Comparison of ENCODE assay signal across 16 mouse cellular contexts in the genomic region with DNA sequence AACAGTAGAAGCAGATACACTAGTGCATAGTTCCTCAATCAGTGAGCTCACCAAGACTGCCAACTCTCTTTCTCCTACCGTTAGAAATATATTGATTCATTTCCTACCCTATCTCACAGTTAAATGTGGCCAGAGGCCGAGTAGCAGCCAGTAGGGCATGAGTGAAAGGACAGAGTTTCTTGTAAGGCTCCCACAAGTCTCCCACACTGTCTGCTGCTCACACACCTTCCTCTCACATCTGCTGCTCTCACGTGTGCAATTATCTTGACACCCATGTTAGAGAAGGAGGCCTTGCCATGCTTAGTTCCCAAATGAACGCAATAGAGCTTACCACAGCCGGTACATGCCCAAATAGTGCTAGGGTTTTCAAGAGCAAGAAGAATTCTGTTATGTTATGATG.
"Had no signal": no experiment of that assay in that cellular context is flagged by ENCODE, and none has a peak within 500 bp of the region (broad histone marks: within the 10 kb centered on the region; RNA-seq: fewer than 3 reads in every experiment).

No protein-coding gene starts in this region.

- DNase-seq: liver, postnatal 0 days; lung, adult 2 months; lung, postnatal 14 days; lung, postnatal 36 days; right cerebral cortex, postnatal 14 days; thymus, adult 2 months; thymus, postnatal 25 days; thymus, postnatal 4 days had no signal

- H3K9me3 ChIP-seq: lung, embryonic 15.5 days; midbrain, embryonic 13.5 days; midbrain, embryonic 15.5 days; neural tube, embryonic 12.5 days; stomach, embryonic 15.5 days had no signal

- H3K4me3 ChIP-seq: lung, embryonic 15.5 days; midbrain, embryonic 13.5 days; midbrain, embryonic 15.5 days; neural tube, embryonic 12.5 days; stomach, embryonic 15.5 days had no signal

- H3K4me1 ChIP-seq: lung, embryonic 15.5 days; midbrain, embryonic 15.5 days; neural tube, embryonic 12.5 days; stomach, embryonic 15.5 days had no signal

- H3K36me3 ChIP-seq: lung, embryonic 15.5 days; midbrain, embryonic 13.5 days; midbrain, embryonic 15.5 days; neural tube, embryonic 12.5 days; stomach, embryonic 15.5 days had no signal

- ATAC-seq: liver, postnatal 0 days; lung, postnatal 0 days; midbrain, embryonic 13.5 days; midbrain, embryonic 15.5 days had no signal

- H3K27me3 ChIP-seq: lung, embryonic 15.5 days; midbrain, embryonic 13.5 days; midbrain, embryonic 15.5 days; neural tube, embryonic 12.5 days; stomach, embryonic 15.5 days had no signal

- H3K27ac ChIP-seq: lung, embryonic 15.5 days; macrophage; midbrain, embryonic 13.5 days; midbrain, embryonic 15.5 days; neural tube, embryonic 12.5 days; stomach, embryonic 15.5 days; stomach, postnatal 0 days had no signal
